19 mouse cellular contexts compared by ENCODE assay signal in the genomic region with DNA sequence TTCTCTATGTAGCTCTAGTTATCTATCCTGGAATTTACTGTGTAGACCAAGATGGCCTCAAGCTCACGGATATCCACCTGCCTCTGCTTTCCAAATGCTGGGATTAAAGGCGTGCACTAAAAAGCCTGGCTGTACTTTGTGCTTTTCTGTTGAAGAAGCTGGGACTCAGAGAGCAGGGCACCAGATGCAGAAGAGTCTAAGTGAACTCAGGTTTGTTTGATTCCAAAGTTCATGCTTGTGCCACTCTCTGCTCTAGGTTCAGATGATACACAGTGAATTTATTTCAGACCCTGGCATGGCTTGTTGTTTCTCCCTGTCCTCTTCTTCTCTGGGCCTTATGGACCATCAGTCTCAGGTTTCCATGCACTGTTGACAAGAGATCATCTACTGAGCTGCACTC. TPM values are rescaled to one million over a fixed set of nuclear protein-coding genes. Genes with fewer than 3 reads are reported as not detected.
A peak's percentile ranks its signal among the peaks of the same experiment; 100 is the strongest.
DNase-seq lines count a peak whose midpoint lies in the region; ATAC-seq and TF ChIP-seq lines count a peak whose summit lies in the region.
"Had no signal": no experiment of that assay in that cellular context is flagged by ENCODE, and none has a peak within 500 bp of the region (broad histone marks: within the 10 kb centered on the region; RNA-seq: fewer than 3 reads in every experiment).

No protein-coding gene starts in this region.

- no peak for TF ChIP-seq POLR2A in kidney, adult 2 months (IDR thresholded peaks at IDR 0.05; ENCODE audit: low read depth, low read length)
- no peak for TF ChIP-seq POLR2A in liver, adult 2 months (IDR thresholded peaks at IDR 0.05; ENCODE audit: extremely low read depth, insufficient read depth, low read length)

- DNase-seq in kidney, adult 2 months = peak; percentile 66
- DNase-seq in kidney, postnatal 14 days = no peak
- peak; percentile 94 for DNase-seq in liver, adult 2 months (ENCODE audit: extremely low read depth, low read depth, low spot score)
- no peak for DNase-seq in liver, embryonic 11.5 days (ENCODE audit: low spot score)
- no peak for DNase-seq in thymus, adult 18-20 months
- DNase-seq: adrenal gland, postnatal 14 days; cerebellum, adult 11-12 months; cerebellum, adult 9-10 months; cerebellum, postnatal 25 days; heart, adult 2 months; heart, postnatal 14 days had no signal

- H3K36me3 ChIP-seq in kidney, adult 2 months (ENCODE audit: control insufficient read depth, insufficient read depth, low read length) = no peaks in the 10 kb centered on the region
- no peaks in the 10 kb centered on the region for H3K36me3 ChIP-seq in liver, adult 2 months (ENCODE audit: control insufficient read depth, insufficient read depth, low read length)
- H3K36me3 ChIP-seq in liver, embryonic 11.5 days (ENCODE audit: control insufficient read depth, insufficient read depth, low read length) = no peaks in the 10 kb centered on the region
- H3K36me3 ChIP-seq in intestine, embryonic 16.5 days (ENCODE audit: control insufficient read depth, insufficient read depth, low read length) = no peaks in the 10 kb centered on the region
- H3K36me3 ChIP-seq: embryonic facial prominence, embryonic 12.5 days; forebrain, embryonic 15.5 days; heart, embryonic 15.5 days had no signal

- H3K4me3 ChIP-seq in kidney, adult 2 months (ENCODE audit: insufficient read depth, low read depth, low read length) = no peak overlapping the region
- H3K4me3 ChIP-seq in liver, adult 2 months (ENCODE audit: insufficient read depth, low read depth, low read length) = no peak overlapping the region
- no peak overlapping the region for H3K4me3 ChIP-seq in liver, embryonic 11.5 days (ENCODE audit: low read depth, low read length)
- H3K4me3 ChIP-seq in intestine, embryonic 16.5 days (ENCODE audit: low read length) = no peak overlapping the region
- H3K4me3 ChIP-seq: embryonic facial prominence, embryonic 12.5 days; forebrain, embryonic 15.5 days; heart, adult 2 months; heart, embryonic 15.5 days had no signal

- H3K9me3 ChIP-seq in liver, embryonic 11.5 days (ENCODE audit: control insufficient read depth, low read length) = no peaks in the 10 kb centered on the region
- H3K9me3 ChIP-seq in intestine, embryonic 16.5 days (ENCODE audit: control insufficient read depth, low read length) = no peaks in the 10 kb centered on the region
- H3K9me3 ChIP-seq: embryonic facial prominence, embryonic 12.5 days; forebrain, embryonic 15.5 days; heart, embryonic 15.5 days had no signal

- H3K27me3 ChIP-seq in kidney, adult 2 months (replicated peaks; ENCODE audit: control insufficient read depth, insufficient read depth, low read length) = no peaks in the 10 kb centered on the region
- H3K27me3 ChIP-seq in liver, adult 2 months (ENCODE audit: control insufficient read depth, insufficient read depth, low read length) = no peaks in the 10 kb centered on the region
- no peaks in the 10 kb centered on the region for H3K27me3 ChIP-seq in liver, embryonic 11.5 days (replicated peaks; ENCODE audit: control insufficient read depth, insufficient read depth, low read length)
- H3K27me3 ChIP-seq in intestine, embryonic 16.5 days (replicated peaks; ENCODE audit: control insufficient read depth, insufficient read depth, low read length) = no peaks in the 10 kb centered on the region
- H3K27me3 ChIP-seq: CH12.LX; embryonic facial prominence, embryonic 12.5 days; forebrain, embryonic 15.5 days; heart, embryonic 15.5 days; Patski had no signal

- ATAC-seq in liver, embryonic 11.5 days (replicated peaks; ENCODE audit: low FRiP score) = no peak
- peak; percentile 88 for ATAC-seq in intestine, embryonic 16.5 days
- ATAC-seq: activated CD4-positive, CD25-positive, alpha-beta regulatory T cell, adult 4 months; forebrain, embryonic 15.5 days; Patski had no signal

- H3K9ac ChIP-seq in liver, adult 2 months (ENCODE audit: low read depth, low read length) = no peak overlapping the region
- no peak overlapping the region for H3K9ac ChIP-seq in liver, embryonic 11.5 days (ENCODE audit: low read depth, low read length)
- no peak overlapping the region for H3K9ac ChIP-seq in intestine, embryonic 16.5 days (ENCODE audit: low read depth, low read length)
- H3K9ac ChIP-seq: embryonic facial prominence, embryonic 12.5 days; forebrain, embryonic 15.5 days; heart, embryonic 15.5 days had no signal

- no peak overlapping the region for H3K4me2 ChIP-seq in liver, embryonic 11.5 days
- H3K4me2 ChIP-seq in intestine, embryonic 16.5 days (ENCODE audit: low read depth, low read length) = no peak overlapping the region
- H3K4me2 ChIP-seq: embryonic facial prominence, embryonic 12.5 days; forebrain, embryonic 15.5 days; heart, embryonic 11.5 days; heart, embryonic 15.5 days had no signal

- no peaks in the 10 kb centered on the region for H3K79me2 ChIP-seq in liver, adult 2 months (ENCODE audit: control insufficient read depth, insufficient read depth, low read length)

- peaks cover 5% of the 10 kb centered on the region; the same call in 1 of the 2 replicates for H3K4me1 ChIP-seq in kidney, adult 2 months (ENCODE audit: control insufficient read depth, insufficient read depth, low read length)
- peaks cover 9% of the 10 kb centered on the region; the same call in 1 of the 2 replicates for H3K4me1 ChIP-seq in liver, adult 2 months (ENCODE audit: control insufficient read depth, insufficient read depth, low read length)
- no peaks in the 10 kb centered on the region for H3K4me1 ChIP-seq in liver, embryonic 11.5 days (replicated peaks; ENCODE audit: control insufficient read depth, insufficient read depth, low read length)
- no peaks in the 10 kb centered on the region for H3K4me1 ChIP-seq in intestine, embryonic 16.5 days (ENCODE audit: control insufficient read depth, insufficient read depth, low read length)
- H3K4me1 ChIP-seq: embryonic facial prominence, embryonic 12.5 days had no signal

- TF ChIP-seq CTCF in kidney, adult 2 months (conservative IDR thresholded peaks at IDR 0.05; ENCODE audit: insufficient read depth, insufficient read length, low read depth, low read length) = no peak
- no peak for TF ChIP-seq CTCF in liver, adult 2 months (IDR thresholded peaks at IDR 0.05; ENCODE audit: low read depth, low read length)

- H3K27ac ChIP-seq in kidney, adult 2 months (ENCODE audit: insufficient read depth, low read depth, low read length) = no peak overlapping the region
- H3K27ac ChIP-seq in liver, adult 2 months (replicated peaks; ENCODE audit: insufficient read depth, low read depth, low read length) = peak overlapping the region; percentile 68
- H3K27ac ChIP-seq in liver, embryonic 11.5 days (ENCODE audit: low read depth, low read length) = no peak overlapping the region
- no peak overlapping the region for H3K27ac ChIP-seq in intestine, embryonic 16.5 days (ENCODE audit: low read length)
- H3K27ac ChIP-seq: embryonic facial prominence, embryonic 12.5 days; forebrain, embryonic 15.5 days; heart, adult 2 months; heart, embryonic 15.5 days had no signal

- whole genome bisulfite sequencing in kidney, adult 2 months = 63% methylated on average over 2 of the region's 2 CpGs
- 33% methylated on average over 2 of the region's 2 CpGs for WGBS in liver, adult 2 months
- 70% methylated on average over 2 of the region's 2 CpGs for WGBS in liver, embryonic 11.5 days
- WGBS in intestine, embryonic 16.5 days = 57% methylated on average over 2 of the region's 2 CpGs

RNA-seq across cellular contexts. Expression of gene Zranb1, which starts 5.7 kb away (rescaled TPM):
- 6.8 and 8.2 TPM in 2 replicates for polyA plus RNA-seq in kidney, adult 2 months (2012; rRNA removed)
- 41.1 and 42.4 TPM in 2 replicates for total RNA-seq in liver, adult 2 months (2014; rRNA removed)
- 8.1 and 9.8 TPM in 2 replicates for polyA plus RNA-seq in liver, adult 2 months (2012; rRNA removed)
- polyA plus RNA-seq in liver, embryonic 11.5 days (2014; fragmentation: Nextera tagmentation; extraction: Ambion mirVana) = 9.6 and 10.9 TPM in 2 replicates
- polyA plus RNA-seq in intestine, embryonic 16.5 days (2015; fragmentation: Nextera tagmentation; extraction: Ambion mirVana) = 5.7 and 6.3 TPM in 2 replicates

Comparison
In these comparisons a context has a peak if more than half of its experiments do, and no peak if none do; other contexts are left out.
1. DNase-seq: peak in kidney, adult 2 months (single experiment) and liver, adult 2 months (single experiment); none in kidney, postnatal 14 days (single experiment), liver, embryonic 11.5 days (single experiment) and thymus, adult 18-20 months (0 of 2).